Mouse (Mus musculus) c-Kit-positive CD71-positive TER-119-positive erythroid progenitor cells, embryonic 14.5 days (primary cell): ENCODE results near the gene Ddx59.
A peak's percentile ranks its signal among the peaks of the same experiment; 100 is the strongest.

Experiments
- DNase-seq: peaks from one replicate; pipeline ENCODE4 v3.0.0-alpha.2; 2013; ENCODE audit warnings: low spot score

Ddx59 gene

GRCm38 (mm10) chr1:136449541-136449940 is 34.5 kb downstream of the Ddx59 start:
- DNase-seq = no peak

GRCm38 (mm10) chr1:136450206-136450605 is 35.1 kb downstream of the Ddx59 start:
- no peak for DNase-seq

DNA sequence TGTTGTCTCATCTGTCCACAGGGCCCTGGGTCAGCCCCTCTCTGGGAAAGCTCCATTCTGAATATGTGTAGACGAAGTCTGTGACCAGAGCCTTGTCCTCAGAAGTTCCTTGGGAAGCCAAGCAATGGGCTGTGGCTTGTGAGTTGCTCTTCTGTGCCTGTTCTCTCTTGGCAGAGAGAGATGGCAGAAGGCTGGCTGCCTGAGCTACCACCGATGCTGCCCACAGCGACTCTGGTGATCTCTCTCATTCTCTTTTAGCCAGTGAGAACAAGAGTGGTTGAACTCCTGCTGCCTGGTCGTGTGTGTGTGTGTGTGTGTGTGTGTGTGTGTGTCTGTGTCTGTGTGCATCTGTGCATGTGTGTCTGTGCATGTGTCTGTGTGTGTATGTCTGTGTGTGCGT is 37.4 kb downstream of the Ddx59 start:
- DNase-seq = no peak

DNA sequence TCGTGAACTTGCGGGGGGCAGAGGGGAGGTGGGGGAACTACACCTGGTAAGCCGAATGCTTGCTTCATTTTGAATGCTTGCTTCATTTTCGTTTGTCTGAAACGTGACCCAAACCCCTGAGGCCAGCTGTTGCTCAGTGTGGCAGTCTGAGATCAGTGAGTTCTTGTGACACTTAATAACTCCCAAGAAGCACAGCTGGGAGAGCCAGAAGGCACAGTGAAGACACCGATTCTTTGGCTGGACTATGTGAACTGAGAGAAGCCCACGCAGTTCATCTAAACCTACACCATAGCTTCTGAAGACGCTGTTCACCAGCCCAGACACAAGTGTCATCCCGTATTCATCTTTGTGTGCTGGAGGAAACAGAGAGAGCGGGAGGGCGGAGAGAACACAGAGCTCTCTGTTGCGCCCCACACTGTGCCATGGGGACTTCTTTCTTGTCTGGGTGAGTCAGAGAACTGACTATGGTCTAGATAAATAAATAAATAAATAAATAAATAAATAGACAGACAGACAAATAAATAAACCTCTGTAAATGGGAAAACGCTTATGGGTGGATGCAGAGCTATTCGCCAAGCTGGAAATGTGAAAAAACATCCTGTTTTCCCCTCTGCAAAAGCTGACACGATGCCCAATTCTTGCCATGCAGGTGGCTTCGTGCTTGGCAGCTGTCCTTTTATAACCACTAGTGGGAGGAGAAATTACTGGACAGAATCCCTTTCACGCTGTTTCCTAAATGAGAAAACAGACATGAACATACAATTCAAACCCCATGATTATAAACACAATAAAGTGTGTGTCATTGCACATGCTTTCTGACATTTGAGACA is 40.9 kb downstream of the Ddx59 start:
- no peak for DNase-seq

- DNase-seq = no peak
Observed at GRCm38 (mm10) chr1:136456741-136457140, 41.7 kb downstream of the Ddx59 start.

GRCm38 (mm10) chr1:136457403-136457802 is 42.3 kb downstream of the Ddx59 start:
- DNase-seq = no peak

DNA sequence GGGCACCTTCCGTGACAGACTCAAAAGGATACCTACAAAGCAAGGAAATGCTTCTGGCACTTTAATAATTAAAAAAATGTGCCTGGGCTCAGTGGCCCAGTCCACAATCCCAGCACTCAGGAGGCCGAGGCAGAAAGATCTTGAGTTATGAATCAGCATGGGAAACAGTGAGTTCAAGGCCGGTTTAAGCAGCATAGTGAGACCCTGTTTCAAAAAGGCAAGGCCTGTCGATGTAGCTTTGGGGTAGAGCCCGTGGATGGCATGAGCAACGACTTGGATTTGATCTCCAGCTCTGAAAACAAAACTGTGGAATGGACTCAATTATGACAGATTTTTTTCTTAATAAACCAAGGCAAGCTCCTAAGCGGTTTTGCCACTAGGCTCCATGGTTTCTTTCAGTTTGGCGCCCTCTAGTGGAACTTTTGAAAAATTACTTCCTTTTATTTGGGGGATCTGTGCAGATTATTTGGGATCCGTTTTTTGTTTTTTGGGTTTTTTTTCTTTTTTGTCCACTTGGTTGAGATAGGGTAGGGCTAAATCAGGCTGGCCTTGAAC is 43.7 kb downstream of the Ddx59 start:
- peak; percentile 82 for DNase-seq

DNA sequence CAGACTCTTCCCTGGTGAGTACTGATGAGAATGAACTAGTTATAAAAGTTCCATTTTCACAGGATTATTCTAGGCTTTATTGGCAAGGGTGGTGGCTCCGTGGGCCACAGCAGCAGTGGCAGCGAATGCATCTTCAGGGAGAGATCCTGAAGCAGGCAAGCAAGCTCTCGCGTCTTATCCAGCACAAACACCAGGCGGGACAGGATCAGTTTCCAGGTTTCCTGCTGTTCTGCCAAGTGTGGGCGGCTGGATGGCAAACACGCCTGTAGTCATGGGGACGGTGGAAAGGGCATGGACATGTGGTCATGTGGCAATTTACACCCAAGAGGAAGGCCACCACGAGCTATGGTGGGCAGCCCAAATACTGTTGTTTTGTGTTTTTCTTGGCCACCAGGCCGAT is 47.4 kb downstream of the Ddx59 start:
- DNase-seq = no peak

DNA sequence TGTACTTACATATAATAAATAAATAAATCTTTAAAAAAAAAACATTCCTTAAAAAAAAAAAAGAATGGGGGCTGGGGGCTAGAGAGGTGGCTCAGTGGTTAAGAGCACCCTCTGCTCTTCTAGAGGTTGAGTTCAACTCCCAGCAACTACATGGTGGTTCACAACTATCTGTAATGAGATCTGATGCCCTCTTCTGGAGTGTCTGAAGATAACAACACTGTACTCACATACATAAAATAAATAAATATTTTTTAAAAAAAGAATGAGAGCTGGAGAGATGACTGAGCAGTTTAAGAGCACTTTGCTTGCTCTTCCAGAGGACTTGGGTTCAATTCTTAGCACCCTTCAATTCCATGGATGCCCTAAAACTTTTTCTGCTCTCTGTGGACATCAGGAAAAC is 50.1 kb downstream of the Ddx59 start:
- DNase-seq = no peak

DNA sequence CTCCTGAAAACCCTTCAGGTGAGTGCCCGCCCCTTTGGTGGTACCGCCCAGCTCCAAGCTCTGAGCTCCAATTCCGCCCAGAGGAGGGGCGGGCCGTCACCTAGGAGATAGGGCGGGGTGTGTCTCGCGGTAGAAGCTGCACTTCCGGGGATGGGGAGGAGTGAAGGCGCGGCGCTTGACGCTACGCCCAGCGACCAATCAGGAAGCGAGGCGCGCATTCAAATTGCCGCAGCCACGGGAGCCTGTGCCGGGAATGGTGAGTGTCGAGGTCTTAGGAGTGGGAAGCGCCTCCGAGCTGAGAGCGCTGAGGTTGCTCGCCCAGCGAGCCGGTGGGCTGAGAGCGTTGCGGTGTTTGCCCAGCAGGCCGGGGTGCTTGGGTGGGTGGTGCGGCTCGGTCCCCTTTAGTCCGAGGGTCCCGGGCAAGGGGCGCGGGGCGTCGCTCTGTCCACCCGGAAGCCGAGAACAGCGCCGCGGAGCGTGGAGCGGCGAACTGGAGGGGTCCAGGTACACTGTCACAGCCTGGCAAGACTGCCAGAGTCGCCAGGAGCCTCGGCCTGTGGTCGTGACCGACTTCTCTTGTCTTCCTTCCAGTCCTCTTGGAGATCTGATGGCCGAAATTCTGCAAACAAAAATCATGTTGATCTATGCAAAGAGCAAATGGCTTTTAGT is 51.2 kb downstream of the Ddx59 start, which contains the start of gene Kif14:
Gene Kif14, plus strand, starts transcription at position 201 of the 669 bp plus-strand sequence.
- peak; percentile 99 for DNase-seq

- no peak for DNase-seq
Observed at GRCm38 (mm10) chr1:136469408-136469807, 54.3 kb downstream of the Ddx59 start.

DNA sequence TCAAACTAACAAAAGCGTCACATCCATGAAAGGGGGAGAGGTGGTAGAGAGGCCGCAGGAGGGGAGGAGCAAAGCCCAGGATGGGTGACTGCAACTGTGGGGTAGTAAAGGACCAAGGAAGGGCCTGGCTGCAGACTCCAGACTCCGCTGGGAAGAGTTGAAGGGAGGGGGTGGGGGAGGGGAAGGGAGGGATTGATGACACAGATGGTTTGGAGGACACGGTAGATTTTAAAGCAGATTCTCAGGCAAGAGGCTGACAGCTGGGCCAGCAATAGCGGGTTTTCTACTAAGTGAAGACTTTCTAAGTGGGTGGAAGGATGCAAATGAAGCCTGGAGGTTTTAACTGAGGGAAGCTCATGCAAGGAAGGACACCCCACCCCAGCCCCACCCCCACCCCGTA is 55.4 kb downstream of the Ddx59 start:
- DNase-seq = no peak
